Comparison of ENCODE assay signal across 13 mouse cellular contexts in the genomic region with DNA sequence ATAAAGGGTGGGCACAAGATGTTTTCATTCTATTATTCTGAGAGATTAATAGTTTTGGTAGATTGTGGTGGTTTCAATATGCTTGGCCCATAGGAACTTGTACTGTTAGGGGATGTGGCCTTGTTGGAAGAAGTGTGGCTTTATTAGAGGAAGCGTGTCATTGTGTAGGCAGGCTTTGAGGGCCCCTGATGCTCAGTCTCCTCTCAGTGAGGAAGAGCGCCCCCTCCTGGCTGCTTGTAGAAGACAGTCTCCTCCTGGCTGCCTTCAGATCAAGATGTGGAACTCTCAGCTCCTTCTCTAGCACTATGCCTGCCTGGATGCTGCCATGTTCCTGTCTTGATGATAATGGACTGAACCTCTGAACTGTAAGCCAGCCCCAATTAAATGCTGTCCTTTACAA. TPM values are rescaled to one million over a fixed set of nuclear protein-coding genes. Genes with fewer than 3 reads are reported as not detected.
DNase-seq lines count a peak whose midpoint lies in the region; TF ChIP-seq lines count a peak whose summit lies in the region.
"Had no signal": no experiment of that assay in that cellular context is flagged by ENCODE, and none has a peak within 500 bp of the region (broad histone marks: within the 10 kb centered on the region; RNA-seq: fewer than 3 reads in every experiment).

No protein-coding gene starts in this region.

- DNase-seq in gastrocnemius, adult 2 months, result no peak
- no peak for DNase-seq in gastrocnemius, postnatal 10 days
- peak; percentile 8 for DNase-seq in thymus, postnatal 14 days
- no peak for DNase-seq in thymus, adult 18-20 months
- peak; percentile 16 for DNase-seq in c-Kit-positive CD71-positive TER-119-positive erythroid progenitor cells, embryonic 14.5 days (ENCODE audit: low spot score)
- DNase-seq in Muller cell, postnatal 12 days (ENCODE audit: inconsistent ontology term), result no peak
- DNase-seq in adrenal gland, adult (ENCODE audit: inconsistent age in 2 of 2, low spot score in 1 of 2), result no peak
- DNase-seq in yolk sac, embryonic 10.5 days (ENCODE audit: low spot score), result no peak
- DNase-seq: kidney, postnatal 4 days had no signal

- intact Hi-C loops in gastrocnemius, adult 2 months (cut with DNase I), result loop anchor here (5.0 kb wide), 1 partner anchor 400 kb away; the partner anchor contains the start of gene Morf4l2

- TF ChIP-seq CTCF in gastrocnemius, adult 2 months (IDR thresholded peaks at IDR 0.05), result peak; percentile 30

- H3K27ac ChIP-seq in gastrocnemius, adult 2 months, result no peak overlapping the region
- H3K27ac ChIP-seq: hindbrain, embryonic 14.5 days; limb, embryonic 12.5 days; macrophage; neural tube, embryonic 12.5 days had no signal

- no peak overlapping the region for H3K4me3 ChIP-seq in gastrocnemius, adult 2 months
- H3K4me3 ChIP-seq: limb, embryonic 12.5 days; neural tube, embryonic 12.5 days had no signal

RNA-seq across cellular contexts. Expression of gene Esx1, which starts 20.7 kb away (rescaled TPM):
- total RNA-seq in gastrocnemius, adult 2 months (2021), result not detected
- total RNA-seq in gastrocnemius, postnatal 10 days (2021), result not detected

Comparison
In these comparisons a context has a peak if more than half of its experiments do, and no peak if none do; other contexts are left out.
1. DNase-seq: peak in thymus, postnatal 14 days (single experiment) and c-Kit-positive CD71-positive TER-119-positive erythroid progenitor cells, embryonic 14.5 days (single experiment); none in gastrocnemius, adult 2 months (single experiment), gastrocnemius, postnatal 10 days (single experiment), thymus, adult 18-20 months (0 of 2), Muller cell, postnatal 12 days (single experiment), adrenal gland, adult (0 of 2) and yolk sac, embryonic 10.5 days (single experiment).